Mouse (Mus musculus) lung, adult 2 months (tissue): ENCODE data around the gene Cyp2b19.

Experiments used
- CTCF ChIP-seq: fragments of 200-500 bp; IDR thresholded peaks from 2 replicates; pipeline ENCODE4 v1.5.1; 2011; ENCODE audit warnings: mild to moderate bottlenecking, low read length, control low read depth; ENCODE audit not compliant: insufficient read depth
- POLR2A ChIP-seq: fragments of 200-500 bp; IDR thresholded peaks from 2 replicates; pipeline ENCODE4 v1.6.1; 2011; ENCODE audit warnings: low read depth, mild to moderate bottlenecking, control low read depth, low read length, borderline replicate concordance; ENCODE audit errors: extremely low read depth

DNA sequence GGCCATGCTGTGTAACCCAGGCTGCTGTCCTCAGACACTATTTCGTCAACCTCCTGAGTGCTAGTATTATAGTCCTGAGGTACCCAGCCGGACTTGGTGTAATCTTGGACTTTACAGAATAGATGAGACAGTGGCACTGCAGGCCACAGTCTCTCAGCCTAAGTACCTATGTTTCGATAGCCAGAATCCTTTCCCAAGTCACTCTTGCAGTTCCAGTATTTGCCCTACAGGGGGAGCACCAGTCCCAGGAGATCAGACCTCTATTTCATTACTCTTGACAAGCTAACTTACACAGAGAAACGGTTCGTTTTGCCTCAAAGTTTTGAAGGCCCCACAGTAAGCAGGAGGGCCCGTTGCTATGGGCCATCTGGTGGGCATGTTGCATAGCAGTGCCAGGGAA, 21.5 kb downstream of the Cyp2b19 start:
- TF ChIP-seq CTCF = peak; percentile 25; the same call in 1 of the 2 replicates
- TF ChIP-seq POLR2A = no peak
